Mouse (Mus musculus) CD4-positive, CD25-positive, alpha-beta regulatory T cell, adult 2 months (primary cell): ENCODE data around the gene Prpf18.
"Not testable (repeated sequence)": the region's sequence is repeated elsewhere in the genome, so short reads cannot be mapped to it uniquely, and the experiment has no call there.

Experiments used
- DNase-seq: peaks from one replicate; pipeline ENCODE4 v3.0.0-alpha.2; 2012; ENCODE audit warnings: low read depth, low spot score

The Prpf18 gene

GRCm38 (mm10) chr2:4651500-4652285, at the start of gene Prpf18:
Prpf18 (minus strand) TSS chr2:4652113.
- peak; percentile 94 for DNase-seq

GRCm38 (mm10) chr2:4679886-4680285, 28.0 kb upstream of the Prpf18 start:
- no peak for DNase-seq

- no peak for DNase-seq
These were observed 19.7 kb upstream of the Prpf18 start for GRCm38 (mm10) chr2:4671636-4672035.

- DNase-seq = no peak
These were observed 17.8 kb upstream of the Prpf18 start for GRCm38 (mm10) chr2:4669701-4670100.

- no peak for DNase-seq
These were observed 16.7 kb upstream of the Prpf18 start for GRCm38 (mm10) chr2:4668626-4669025.

- no peak for DNase-seq
These were observed 8.8 kb upstream of the Prpf18 start for GRCm38 (mm10) chr2:4660677-4661076.

GRCm38 (mm10) chr2:4649646-4650045, 2.3 kb downstream of the Prpf18 start:
- DNase-seq = peak; percentile 7

- DNase-seq = peak; percentile 4
These were observed 3.8 kb downstream of the Prpf18 start for GRCm38 (mm10) chr2:4648094-4648493.

- DNase-seq = no peak
These were observed 6.8 kb downstream of the Prpf18 start for GRCm38 (mm10) chr2:4645066-4645465.

GRCm38 (mm10) chr2:4638189-4638588, 13.7 kb downstream of the Prpf18 start:
- DNase-seq = no peak

- no peak for DNase-seq
These were observed 15.3 kb downstream of the Prpf18 start for GRCm38 (mm10) chr2:4636656-4637055.

GRCm38 (mm10) chr2:4635804-4636203, 16.1 kb downstream of the Prpf18 start:
- no peak for DNase-seq

- DNase-seq = no peak
These were observed 21.6 kb downstream of the Prpf18 start for GRCm38 (mm10) chr2:4630197-4630835.

GRCm38 (mm10) chr2:4629470-4629869, 22.4 kb downstream of the Prpf18 start:
- DNase-seq = no peak

GRCm38 (mm10) chr2:4628920-4629319, 23.0 kb downstream of the Prpf18 start:
- DNase-seq = no peak

GRCm38 (mm10) chr2:4626911-4627310, 25.0 kb downstream of the Prpf18 start:
- no peak for DNase-seq

- DNase-seq = no peak
These were observed 30.4 kb downstream of the Prpf18 start for GRCm38 (mm10) chr2:4621471-4621985.

- no peak for DNase-seq
These were observed 31.1 kb downstream of the Prpf18 start for GRCm38 (mm10) chr2:4620640-4621401.

GRCm38 (mm10) chr2:4619893-4620593, 31.9 kb downstream of the Prpf18 start:
- no peak for DNase-seq

- DNase-seq = not testable (repeated sequence)
These were observed 32.8 kb downstream of the Prpf18 start for GRCm38 (mm10) chr2:4619126-4619525.

GRCm38 (mm10) chr2:4616995-4617394, 34.9 kb downstream of the Prpf18 start:
- no peak for DNase-seq
